Mouse (Mus musculus): ENCODE data around the gene Gm21797.
"Not testable (repeated sequence)": the region's sequence is repeated elsewhere in the genome, so short reads cannot be mapped to it uniquely, and the experiment has no call there.

The Gm21797 gene

GRCm38 (mm10) chrY:40775665-40776064, at the start of gene Gm21797:
Gene Gm21797 (minus strand): TSS chrY:40775765.
- not testable (repeated sequence) for DNase-seq (ENCODE audit: low spot score in 2 of 2)

- not testable (repeated sequence) for DNase-seq (ENCODE audit: low spot score in 2 of 2)
Measured at GRCm38 (mm10) chrY:40804614-40805013, 29.0 kb upstream of the Gm21797 start, which contains the start of gene Gm20795. Gene Gm20795 (plus strand): TSS chrY:40804914.
